Mouse (Mus musculus) cerebellum, adult 2 months (tissue): ENCODE results near the gene Slc15a1.

Experiments used
- CTCF ChIP-seq: fragments of 200-500 bp; IDR thresholded peaks from 2 replicates; pipeline ENCODE4 v1.5.1; 2011; ENCODE audit warnings: low read depth, mild to moderate bottlenecking, control low read depth, low read length, moderate library complexity, borderline replicate concordance; ENCODE audit not compliant: insufficient read depth
- POLR2A ChIP-seq: fragments of 200-500 bp; IDR thresholded peaks from 2 replicates; pipeline ENCODE4 v1.6.1; 2011; ENCODE audit warnings: low read length, control low read depth, borderline replicate concordance; ENCODE audit not compliant: insufficient read depth

GRCm38 (mm10) chr14:121521709-121522108 lies 16.7 kb upstream of the Slc15a1 start:
- TF ChIP-seq CTCF (no peak), POLR2A (no peak)
